Mouse (Mus musculus): Measurements from ENCODE around the gene Tnf.

DNA sequence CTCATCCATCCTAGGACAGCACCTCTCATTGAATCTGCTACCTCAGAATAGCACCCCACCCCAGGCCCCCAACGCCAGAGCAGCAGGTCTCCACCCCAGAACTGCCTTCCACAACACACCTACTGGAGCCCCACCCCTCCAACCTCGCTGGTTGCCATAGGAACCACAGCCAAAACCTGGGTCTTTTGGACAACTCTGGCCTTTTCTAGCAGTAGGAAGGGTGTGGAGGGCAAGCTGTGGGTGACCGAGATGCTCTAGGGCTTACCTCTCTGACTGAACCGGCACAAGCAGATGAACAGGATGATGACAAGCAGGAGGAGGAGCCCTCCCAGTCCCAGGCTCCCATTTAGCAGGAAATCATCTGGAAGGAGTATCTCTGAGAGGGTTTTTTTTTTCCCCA is 15.1 kb downstream of the Tnf start:
- TF ChIP-seq POLR2A (IDR thresholded peaks at IDR 0.05; ENCODE audit: insufficient read depth, low read depth, low read length) = peak; percentile 23; the same call in 1 of the 2 replicates
- TF ChIP-seq CTCF (IDR thresholded peaks at IDR 0.05) = no peak
- TF ChIP-seq EP300 (IDR thresholded peaks at IDR 0.05; ENCODE audit: insufficient read depth, low read depth, low read length) = no peak
